25 mouse cellular contexts compared by ENCODE assay signal in genomic region chr15:80095596-80095995, GRCm38 (mm10). TPM values are rescaled to one million over a fixed set of nuclear protein-coding genes. Genes with fewer than 3 reads are reported as not detected.
DNase-seq lines count a peak whose midpoint lies in the region; ATAC-seq and TF ChIP-seq lines count a peak whose summit lies in the region.
"Had no signal": no experiment of that assay in that cellular context is flagged by ENCODE, and none has a peak within 500 bp of the region (broad histone marks: within the 10 kb centered on the region; RNA-seq: fewer than 3 reads in every experiment).

No protein-coding gene starts in this region.

- no peak for ATAC-seq in embryonic facial prominence, embryonic 14.5 days (ENCODE audit: low read depth)
- ATAC-seq in liver, embryonic 15.5 days (ENCODE audit: insufficient read depth): no peak
- ATAC-seq in erythroblast, adult 5-6 weeks (replicated peaks; ENCODE audit: low FRiP score, poor library complexity, severe bottlenecking): no peak
- ATAC-seq: activated CD4-positive, CD25-positive, alpha-beta regulatory T cell, adult 4 months; forebrain, postnatal 0 days; hindbrain, postnatal 0 days had no signal

- H3K9me3 ChIP-seq in embryonic facial prominence, embryonic 14.5 days (ENCODE audit: control insufficient read depth, low read length): no peaks in the 10 kb centered on the region
- H3K9me3 ChIP-seq in embryonic facial prominence, embryonic 10.5 days: no peaks in the 10 kb centered on the region
- H3K9me3 ChIP-seq in CH12.LX (replicated peaks; ENCODE audit: low read length): no peaks in the 10 kb centered on the region
- no peaks in the 10 kb centered on the region for H3K9me3 ChIP-seq in liver, embryonic 15.5 days (replicated peaks)
- H3K9me3 ChIP-seq: G1E; heart, embryonic 10.5 days; limb, embryonic 15.5 days; midbrain, embryonic 10.5 days; neural tube, embryonic 13.5 days had no signal

- no peak overlapping the region for H3K4me2 ChIP-seq in embryonic facial prominence, embryonic 14.5 days (ENCODE audit: low read depth, low read length)
- peak overlapping the region; percentile 48; the same call in 1 of the 2 replicates for H3K4me2 ChIP-seq in CH12.LX (ENCODE audit: insufficient read depth, low read depth, poor library complexity, severe bottlenecking)
- peak overlapping the region; percentile 79 for H3K4me2 ChIP-seq in liver, embryonic 15.5 days
- H3K4me2 ChIP-seq: limb, embryonic 15.5 days; neural tube, embryonic 13.5 days had no signal

- in situ Hi-C loops in CH12.LX (cut with MboI; ENCODE audit: low pct_ligation_motif_present, low pct_unique_long_range_greater_than_20kb, low sequenced_read_pairs): loop anchor here (10.0 kb wide), 2 partner anchors 129 to 351 kb away; partner anchors contain the start of gene Sun2

- no peak for TF ChIP-seq CTCF in CH12.LX (conservative IDR thresholded peaks at IDR 0.05 in 1 of 2, IDR thresholded peaks at IDR 0.05 in 1 of 2; ENCODE audit: low read depth in 2 of 2, low read length in 2 of 2)

- 0 out of 2 replicates have a peak, but pooled peaks cover 8% of the 10 kb centered on the region for H3K4me1 ChIP-seq in embryonic facial prominence, embryonic 14.5 days (ENCODE audit: control insufficient read depth, insufficient read depth, low read length)
- H3K4me1 ChIP-seq in embryonic facial prominence, embryonic 10.5 days: peaks cover 54% of the 10 kb centered on the region
- H3K4me1 ChIP-seq in CH12.LX (ENCODE audit: control insufficient read depth in 1 of 2, insufficient read depth in 2 of 2): peaks cover 8 to 32% of the 10 kb centered on the region in 2 experiments; a peak in 2 of 4 replicates
- H3K4me1 ChIP-seq in liver, embryonic 15.5 days (replicated peaks): peaks cover 82% of the 10 kb centered on the region

- H3K27ac ChIP-seq in embryonic facial prominence, embryonic 14.5 days (replicated peaks; ENCODE audit: low read depth, low read length): no peak overlapping the region
- no peak overlapping the region for H3K27ac ChIP-seq in embryonic facial prominence, embryonic 10.5 days (replicated peaks)
- H3K27ac ChIP-seq in CH12.LX (ENCODE audit: insufficient read depth, low read depth): no peak overlapping the region
- H3K27ac ChIP-seq in liver, embryonic 15.5 days (replicated peaks): peak overlapping the region; percentile 98; the same call in 1 of the 2 replicates
- H3K27ac ChIP-seq: heart, embryonic 10.5 days; hindbrain, postnatal 0 days; midbrain, embryonic 10.5 days had no signal

- H3K79me2 ChIP-seq in CH12.LX (replicated peaks; ENCODE audit: control insufficient read depth, extremely low read depth, insufficient read depth, poor library complexity, severe bottlenecking): no peaks in the 10 kb centered on the region

- TF ChIP-seq POLR2A in CH12.LX (IDR thresholded peaks at IDR 0.05; ENCODE audit: low read depth, low read length): no peak

- 61% methylated on average over 1 of the region's 1 CpGs for WGBS in embryonic facial prominence, embryonic 14.5 days
- 77% methylated on average over 1 of the region's 1 CpGs for WGBS in embryonic facial prominence, embryonic 10.5 days
- WGBS in liver, embryonic 15.5 days (ENCODE audit: insufficient replicate concordance): 68% methylated on average over 1 of the region's 1 CpGs

- DNase-seq in embryonic facial prominence, embryonic 14.5 days (ENCODE audit: low spot score): peak; percentile 43
- no peak for DNase-seq in embryonic facial prominence, embryonic 10.5 days (ENCODE audit: low spot score)
- DNase-seq in CH12.LX (ENCODE audit: extremely low read depth) (no peak), ZHBTc4 (ENCODE audit: low read depth, low spot score) (peak; percentile 55)
- DNase-seq in heart, postnatal 25 days (ENCODE audit: low spot score): no peak
- DNase-seq in heart, postnatal 10 days: no peak
- DNase-seq: B cell, adult 2 months; cerebellum, adult 11-12 months; forebrain, postnatal 0 days; gastrocnemius, postnatal 25 days; heart, postnatal 36 days; kidney, postnatal 10 days; layer of hippocampus, adult 9-11 months; lung, postnatal 14 days; thymus, postnatal 14 days had no signal

- no peak for TF ChIP-seq RAD21 in CH12.LX (IDR thresholded peaks at IDR 0.05; ENCODE audit: low read depth, low read length)

- H3K27me3 ChIP-seq in embryonic facial prominence, embryonic 14.5 days (replicated peaks; ENCODE audit: control insufficient read depth, insufficient read depth, low read length): peaks cover 34% of the 10 kb centered on the region
- peaks cover 89% of the 10 kb centered on the region for H3K27me3 ChIP-seq in embryonic facial prominence, embryonic 10.5 days (replicated peaks; ENCODE audit: low read depth, poor library complexity, severe bottlenecking)
- H3K27me3 ChIP-seq in CH12.LX (replicated peaks): peaks cover 6% of the 10 kb centered on the region
- peaks cover 21% of the 10 kb centered on the region for H3K27me3 ChIP-seq in liver, embryonic 15.5 days

- H3K4me3 ChIP-seq in embryonic facial prominence, embryonic 14.5 days (ENCODE audit: low read depth, low read length): no peak overlapping the region
- no peak overlapping the region for H3K4me3 ChIP-seq in embryonic facial prominence, embryonic 10.5 days
- H3K4me3 ChIP-seq in CH12.LX (replicated peaks in 1 of 3; ENCODE audit: low read depth in 2 of 3, low read length in 2 of 3, poor library complexity in 1 of 3): peak overlapping the region in 1 of 3 experiments; percentile 60
- no peak overlapping the region for H3K4me3 ChIP-seq in liver, embryonic 15.5 days (replicated peaks)
- H3K4me3 ChIP-seq: heart, embryonic 10.5 days; limb, embryonic 15.5 days; midbrain, embryonic 10.5 days; neural tube, embryonic 13.5 days had no signal

- intact Hi-C loops in heart, postnatal 25 days (cut with DNase I): no loop called here
- intact Hi-C loops in heart, postnatal 10 days (cut with DNase I): no loop called here

- dilution Hi-C loops in CH12.LX (cut with MboI; ENCODE audit: extremely low pct_ligation_motif_present, extremely low pct_unique_long_range_greater_than_20kb, low sequenced_read_pairs): no loop called here

- H3K9ac ChIP-seq in embryonic facial prominence, embryonic 14.5 days (ENCODE audit: low read depth, low read length): no peak overlapping the region
- no peak overlapping the region for H3K9ac ChIP-seq in CH12.LX (ENCODE audit: insufficient read depth, low read depth)
- no peak overlapping the region for H3K9ac ChIP-seq in liver, embryonic 15.5 days
- H3K9ac ChIP-seq: forebrain, postnatal 0 days; limb, embryonic 15.5 days; neural tube, embryonic 13.5 days had no signal

- no peaks in the 10 kb centered on the region for H3K36me3 ChIP-seq in embryonic facial prominence, embryonic 14.5 days (ENCODE audit: control insufficient read depth, insufficient read depth, low read length)
- H3K36me3 ChIP-seq in embryonic facial prominence, embryonic 10.5 days (replicated peaks): no peaks in the 10 kb centered on the region
- no peaks in the 10 kb centered on the region for H3K36me3 ChIP-seq in CH12.LX (replicated peaks in 1 of 2; ENCODE audit: control insufficient read depth in 1 of 2, insufficient read depth in 1 of 2, low read length in 1 of 2)
- no peaks in the 10 kb centered on the region for H3K36me3 ChIP-seq in liver, embryonic 15.5 days (replicated peaks)
- H3K36me3 ChIP-seq: heart, embryonic 10.5 days; limb, embryonic 15.5 days; midbrain, embryonic 10.5 days; neural tube, embryonic 13.5 days had no signal

- TF ChIP-seq EP300 in CH12.LX (IDR thresholded peaks at IDR 0.05; ENCODE audit: low read length): no peak

TF ChIP-seq in CH12.LX, 34 proteins besides CTCF, POLR2A, EP300 and RAD21 (continues in another document):
- TF ChIP-seq HCFC1 (IDR thresholded peaks at IDR 0.05; ENCODE audit: low read depth, low read length) (no peak), SMC3 (IDR thresholded peaks at IDR 0.05; ENCODE audit: low read depth, low read length) (no peak), SIN3A (IDR thresholded peaks at IDR 0.05; ENCODE audit: low read length) (no peak), E2F4 (IDR thresholded peaks at IDR 0.05; ENCODE audit: insufficient replicate concordance, low read depth, low read length) (no peak)

RNA-seq across cellular contexts. Expression of gene Rpl3, which starts 3.9 kb away (rescaled TPM):
- polyA plus RNA-seq in embryonic facial prominence, embryonic 14.5 days (2014; fragmentation: Nextera tagmentation; extraction: Ambion mirVana): 1,242 and 1,346 TPM in 2 replicates
- polyA plus RNA-seq in embryonic facial prominence, embryonic 10.5 days (2016; fragmentation: Nextera tagmentation; extraction: Ambion mirVana): 1,034 and 1,049 TPM in 2 replicates
- total RNA-seq in CH12.LX (2012; rRNA removed): 3,351 and 3,819 TPM in 2 replicates
- 2,106 and 2,198 TPM in 2 replicates for total RNA-seq in CH12.LX (2014; rRNA removed)
- polyA plus RNA-seq in CH12.LX (2012; ENCODE audit: insufficient read length, low read depth): 2,552 and 2,592 TPM in 2 replicates
- 539 and 552 TPM in 2 replicates for polyA plus RNA-seq in liver, embryonic 15.5 days (2015; fragmentation: Nextera tagmentation; extraction: Ambion mirVana)
- 449 and 474 TPM in 2 replicates for total RNA-seq in erythroblast, adult 5-6 weeks (2015; ENCODE audit: low replicate concordance)
- total RNA-seq in erythroblast, adult 5-6 weeks (2017; ENCODE audit: low replicate concordance): 532 and 676 TPM in 2 replicates
- total RNA-seq in heart, postnatal 25 days (2021): 100 to 1,000 TPM; 154 to 183 TPM
- 100 to 1,000 TPM; 486 to 496 TPM for total RNA-seq in heart, postnatal 10 days (2021)

RNA-seq across cellular contexts. Expression of gene Syngr1, which starts 4.5 kb away (rescaled TPM):
- 10.3 and 10.5 TPM in 2 replicates for polyA plus RNA-seq in embryonic facial prominence, embryonic 14.5 days (2014; fragmentation: Nextera tagmentation; extraction: Ambion mirVana)
- 5.9 and 7.0 TPM in 2 replicates for polyA plus RNA-seq in embryonic facial prominence, embryonic 10.5 days (2016; fragmentation: Nextera tagmentation; extraction: Ambion mirVana)
- total RNA-seq in CH12.LX (2012; rRNA removed) (10.7 and 14.8 TPM in 2 replicates), CH12.LX (2014; rRNA removed) (6.0 and 9.7 TPM in 2 replicates)
- 7.0 and 11.3 TPM in 2 replicates for polyA plus RNA-seq in CH12.LX (2012; ENCODE audit: insufficient read length, low read depth)
- 12.7 and 13.0 TPM in 2 replicates for polyA plus RNA-seq in liver, embryonic 15.5 days (2015; fragmentation: Nextera tagmentation; extraction: Ambion mirVana)
- total RNA-seq in erythroblast, adult 5-6 weeks (2015; ENCODE audit: low replicate concordance): 5.8 and 8.6 TPM in 2 replicates
- total RNA-seq in erythroblast, adult 5-6 weeks (2017; ENCODE audit: low replicate concordance): 6.0 and 7.1 TPM in 2 replicates
- total RNA-seq in heart, postnatal 25 days (2021): 10 to 100 TPM; 77.5 to 92.2 TPM
- 10 to 100 TPM; 84.9 to 86.7 TPM for total RNA-seq in heart, postnatal 10 days (2021)
- total RNA-seq: monocyte, adult 5-6 weeks had no signal

RNA-seq across cellular contexts. Expression of gene Tab1, which starts 37.3 kb away (rescaled TPM):
- 27.6 and 36.3 TPM in 2 replicates for polyA plus RNA-seq in embryonic facial prominence, embryonic 14.5 days (2014; fragmentation: Nextera tagmentation; extraction: Ambion mirVana)
- polyA plus RNA-seq in embryonic facial prominence, embryonic 10.5 days (2016; fragmentation: Nextera tagmentation; extraction: Ambion mirVana): 43.3 and 45.3 TPM in 2 replicates
- 15.1 and 17.7 TPM in 2 replicates for total RNA-seq in CH12.LX (2012; rRNA removed)
- 10.4 and 12.0 TPM in 2 replicates for total RNA-seq in CH12.LX (2014; rRNA removed)
- polyA plus RNA-seq in CH12.LX (2012; ENCODE audit: insufficient read length, low read depth): 11.4 and 11.6 TPM in 2 replicates
- 11.0 and 12.7 TPM in 2 replicates for polyA plus RNA-seq in liver, embryonic 15.5 days (2015; fragmentation: Nextera tagmentation; extraction: Ambion mirVana)
- 0.58 and 10.9 TPM in 2 replicates for total RNA-seq in erythroblast, adult 5-6 weeks (2015; ENCODE audit: low replicate concordance)
- 6.5 and 13.5 TPM in 2 replicates for total RNA-seq in erythroblast, adult 5-6 weeks (2017; ENCODE audit: low replicate concordance)
- 10 to 100 TPM; 23.7 to 26.5 TPM for total RNA-seq in heart, postnatal 25 days (2021)
- 10 to 100 TPM; 33.3 to 34.3 TPM for total RNA-seq in heart, postnatal 10 days (2021)

Comparison
In these comparisons a context has a peak if more than half of its experiments do, and no peak if none do; other contexts are left out.
1. DNase-seq: peak in embryonic facial prominence, embryonic 14.5 days (single experiment) and ZHBTc4 (single experiment); none in embryonic facial prominence, embryonic 10.5 days (single experiment), CH12.LX (single experiment), heart, postnatal 25 days (single experiment) and heart, postnatal 10 days (0 of 2).
2. RNA of gene Syngr1, which starts 4.5 kb away (total RNA-seq): 77.5 to 92.2 TPM in heart, postnatal 25 days and 84.9 to 86.7 TPM in heart, postnatal 10 days; 6.0 to 14.8 TPM in CH12.LX and 5.8 to 8.6 TPM in erythroblast, adult 5-6 weeks; every median in the first group is over 4 times any median in the second.